Mouse (Mus musculus): Measurements from ENCODE around the gene Ankrd6.

DNA sequence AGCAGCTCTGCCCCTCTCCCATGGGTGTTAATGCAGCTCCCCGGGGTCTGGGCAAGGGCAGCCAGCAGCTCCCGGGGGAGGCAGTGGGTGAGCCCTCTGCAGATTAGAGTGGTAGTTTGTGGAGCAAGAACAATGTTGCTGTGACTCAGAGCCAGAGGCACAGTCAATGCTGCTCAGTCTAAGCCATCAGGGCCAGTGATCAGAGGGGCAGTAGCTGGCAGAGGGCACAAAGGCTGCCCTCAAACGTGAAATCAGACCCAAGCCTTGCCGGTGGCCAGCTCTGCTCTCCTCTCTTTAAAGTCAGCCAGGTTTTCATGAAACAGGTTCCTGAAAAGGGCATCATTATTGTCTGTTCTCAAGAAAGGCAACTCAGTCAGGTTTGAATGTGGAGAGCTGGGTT lies 11.1 kb downstream of the Ankrd6 start:
- no peak for TF ChIP-seq GATA1 (IDR thresholded peaks at IDR 0.05; ENCODE audit: borderline replicate concordance, low read length)
- TF ChIP-seq CTCF (IDR thresholded peaks at IDR 0.05; ENCODE audit: low read depth, low read length), result no peak
- no peak for TF ChIP-seq TAL1 (conservative IDR thresholded peaks at IDR 0.05; ENCODE audit: low read depth, low read length)

All from G1E (cell line).